In the genomic region with DNA sequence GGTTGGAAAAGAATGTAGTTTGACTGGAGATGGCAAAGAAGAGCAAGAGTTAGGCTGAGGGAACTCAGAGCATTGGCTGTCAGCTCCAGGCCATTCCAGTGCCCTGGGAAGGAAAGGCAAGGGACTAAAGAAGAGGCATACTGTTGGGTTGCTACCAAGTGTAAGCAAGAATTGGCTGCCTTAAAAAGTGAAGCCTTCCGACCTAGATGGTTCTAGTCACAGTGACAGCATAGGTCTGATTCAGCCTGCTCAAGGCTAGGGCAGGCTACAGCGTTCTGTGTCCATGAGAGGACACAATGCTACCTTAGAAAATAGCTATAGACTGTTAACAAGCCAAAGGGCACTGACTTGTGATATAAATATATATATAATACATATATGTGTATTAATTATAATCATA, we compare ENCODE assay signal across 29 mouse cellular contexts.
DNase-seq lines count a peak whose midpoint lies in the region; ATAC-seq lines count a peak whose summit lies in the region.
"Had no signal": no experiment of that assay in that cellular context is flagged by ENCODE, and none has a peak within 500 bp of the region (broad histone marks: within the 10 kb centered on the region; RNA-seq: fewer than 3 reads in every experiment).

No protein-coding gene starts in this region.

- H3K4me1 ChIP-seq in heart, embryonic 10.5 days = peaks cover 41% of the 10 kb centered on the region
- H3K4me1 ChIP-seq in heart, embryonic 15.5 days (replicated peaks) = peaks cover 38% of the 10 kb centered on the region
- H3K4me1 ChIP-seq: forebrain, embryonic 10.5 days; forebrain, embryonic 15.5 days; intestine, embryonic 15.5 days; liver, embryonic 12.5 days; midbrain, embryonic 12.5 days; neural tube, embryonic 12.5 days had no signal

- 0 out of 2 replicates have a peak overlapping the region, but pooled peaks have one; percentile 36 for H3K4me2 ChIP-seq in heart, embryonic 15.5 days
- H3K4me2 ChIP-seq: embryonic facial prominence, embryonic 13.5 days; forebrain, embryonic 15.5 days; intestine, embryonic 15.5 days; liver, embryonic 12.5 days; midbrain, embryonic 12.5 days; neural tube, embryonic 12.5 days had no signal

- WGBS in heart, embryonic 10.5 days = 94% methylated on average over 2 of the region's 2 CpGs
- 77% methylated on average over 2 of the region's 2 CpGs for WGBS in heart, embryonic 15.5 days

- no peaks in the 10 kb centered on the region for H3K36me3 ChIP-seq in heart, embryonic 10.5 days
- no peaks in the 10 kb centered on the region for H3K36me3 ChIP-seq in heart, embryonic 15.5 days
- H3K36me3 ChIP-seq: embryonic facial prominence, embryonic 13.5 days; forebrain, embryonic 10.5 days; forebrain, embryonic 15.5 days; intestine, embryonic 15.5 days; liver, embryonic 12.5 days; midbrain, embryonic 12.5 days; neural tube, embryonic 12.5 days had no signal

- H3K4me3 ChIP-seq in heart, embryonic 10.5 days = no peak overlapping the region
- H3K4me3 ChIP-seq in heart, embryonic 15.5 days = no peak overlapping the region
- H3K4me3 ChIP-seq: embryonic facial prominence, embryonic 13.5 days; forebrain, embryonic 10.5 days; forebrain, embryonic 15.5 days; intestine, embryonic 15.5 days; liver, embryonic 12.5 days; midbrain, embryonic 12.5 days; myocyte; neural tube, embryonic 12.5 days had no signal

- ATAC-seq in heart, embryonic 15.5 days (replicated peaks; ENCODE audit: insufficient number of reproducible peaks, insufficient read depth, low FRiP score, low read depth) = no peak
- no peak for ATAC-seq in megakaryocyte-erythroid progenitor cell, adult 5-6 weeks (replicated peaks; ENCODE audit: low FRiP score, low TSS enrichment, poor library complexity, severe bottlenecking)
- ATAC-seq: activated CD4-positive, CD25-positive, alpha-beta regulatory T cell, adult 4 months; forebrain, embryonic 15.5 days; hindbrain, postnatal 0 days; intestine, embryonic 15.5 days; liver, embryonic 12.5 days; liver, postnatal 0 days had no signal

- DNase-seq in adrenal gland, adult (ENCODE audit: inconsistent age in 2 of 2, low spot score in 1 of 2) = peak; percentile 48 to 76
- no peak for DNase-seq in adrenal gland, postnatal 14 days
- no peak for DNase-seq in heart, embryonic 10.5 days (ENCODE audit: low spot score)
- no peak for DNase-seq in heart, adult 8-10 months (ENCODE audit: low spot score)
- DNase-seq in heart, postnatal 36 days = no peak
- DNase-seq: cerebellum, adult 18-20 months; cerebellum, postnatal 10 days; kidney, adult 2 months; layer of hippocampus, postnatal 36 days; left cerebral cortex, postnatal 4 days; liver, postnatal 0 days; lung, postnatal 36 days; right cerebral cortex, adult 18-20 months; spleen, adult 18-20 months; thymus, postnatal 14 days had no signal

- intact Hi-C loops in heart, postnatal 36 days (cut with DNase I) = no loop called here

- peak overlapping the region; percentile 11; the same call in 1 of the 2 replicates for H3K27ac ChIP-seq in heart, embryonic 10.5 days
- H3K27ac ChIP-seq in heart, embryonic 15.5 days = peak overlapping the region; percentile 83
- H3K27ac ChIP-seq: embryonic facial prominence, embryonic 13.5 days; forebrain, embryonic 10.5 days; forebrain, embryonic 15.5 days; hindbrain, postnatal 0 days; intestine, embryonic 15.5 days; kidney, postnatal 0 days; liver, embryonic 12.5 days; midbrain, embryonic 12.5 days; neural tube, embryonic 12.5 days had no signal

- H3K27me3 ChIP-seq in heart, embryonic 10.5 days (ENCODE audit: insufficient read depth, poor library complexity, severe bottlenecking) = no peaks in the 10 kb centered on the region
- H3K27me3 ChIP-seq in heart, embryonic 15.5 days = no peaks in the 10 kb centered on the region
- H3K27me3 ChIP-seq: CH12.LX; embryonic facial prominence, embryonic 13.5 days; forebrain, embryonic 15.5 days; intestine, embryonic 15.5 days; liver, embryonic 12.5 days; midbrain, embryonic 12.5 days; neural tube, embryonic 12.5 days had no signal

- no peak overlapping the region for H3K9ac ChIP-seq in heart, embryonic 15.5 days
- H3K9ac ChIP-seq: embryonic facial prominence, embryonic 13.5 days; forebrain, embryonic 15.5 days; intestine, embryonic 15.5 days; liver, embryonic 12.5 days; liver, postnatal 0 days; midbrain, embryonic 12.5 days; neural tube, embryonic 12.5 days had no signal

- no peaks in the 10 kb centered on the region for H3K9me3 ChIP-seq in heart, embryonic 10.5 days
- H3K9me3 ChIP-seq in heart, embryonic 15.5 days (replicated peaks) = no peaks in the 10 kb centered on the region
- H3K9me3 ChIP-seq: embryonic facial prominence, embryonic 13.5 days; forebrain, embryonic 10.5 days; forebrain, embryonic 15.5 days; intestine, embryonic 15.5 days; liver, embryonic 12.5 days; midbrain, embryonic 12.5 days; neural tube, embryonic 12.5 days had no signal

Comparison
In these comparisons a context has a peak if more than half of its experiments do, and no peak if none do; other contexts are left out.
1. DNase-seq: peak in adrenal gland, adult (2 of 2); none in adrenal gland, postnatal 14 days (single experiment), heart, embryonic 10.5 days (single experiment), heart, adult 8-10 months (single experiment) and heart, postnatal 36 days (0 of 2).